In genomic region chr7:58676075-58676474, GRCm38 (mm10) we compare ENCODE assay signal across 27 mouse cellular contexts. TPM values are rescaled to one million over a fixed set of nuclear protein-coding genes. Genes with fewer than 3 reads are reported as not detected.
A peak's percentile ranks its signal among the peaks of the same experiment; 100 is the strongest.
DNase-seq lines count a peak whose midpoint lies in the region; TF ChIP-seq lines count a peak whose summit lies in the region.
"Had no signal": no experiment of that assay in that cellular context is flagged by ENCODE, and none has a peak within 500 bp of the region (broad histone marks: within the 10 kb centered on the region; RNA-seq: fewer than 3 reads in every experiment).

No protein-coding gene starts in this region.

- 88% methylated on average over 3 of the region's 3 CpGs for WGBS in thymus, adult 2 months

- no peak overlapping the region for H3K4me3 ChIP-seq in thymus, adult 2 months (ENCODE audit: control insufficient read depth, insufficient read depth, low read length)
- H3K4me3 ChIP-seq: embryonic facial prominence, embryonic 12.5 days; forebrain, embryonic 12.5 days; heart, adult 2 months; heart, embryonic 10.5 days; heart, embryonic 13.5 days; hindbrain, embryonic 12.5 days; hindbrain, embryonic 15.5 days; intestine, embryonic 15.5 days had no signal

- DNase-seq in thymus, postnatal 4 days, result peak; percentile 2
- no peak for DNase-seq in thymus, adult 2 months
- DNase-seq in Muller cell, postnatal 12 days (ENCODE audit: inconsistent ontology term), result peak; percentile 55
- DNase-seq in fibroblast of lung, adult 2 months (ENCODE audit: low read depth), result peak; percentile 17
- no peak for DNase-seq in adrenal gland, postnatal 25 days
- DNase-seq in frontal cortex, postnatal 10 days (ENCODE audit: low spot score in 2 of 2), result no peak
- no peak for DNase-seq in kidney, adult 18-20 months
- DNase-seq: adrenal gland, adult 8-10 months; adrenal gland, postnatal 36 days; B cell, adult 2 months; cerebellum, adult 18-20 months; cerebellum, adult 9-10 months; cerebellum, postnatal 14 days; gastrocnemius, postnatal 25 days; heart, adult 2 months; heart, postnatal 14 days; kidney, adult 11 months; kidney, adult 9 months had no signal

- H3K36me3 ChIP-seq in thymus, adult 2 months (ENCODE audit: control insufficient read depth, insufficient read depth, low read length), result peaks cover 10% of the 10 kb centered on the region
- H3K36me3 ChIP-seq: embryonic facial prominence, embryonic 12.5 days; G1E; heart, embryonic 13.5 days; hindbrain, embryonic 12.5 days; hindbrain, embryonic 15.5 days; intestine, embryonic 15.5 days had no signal

- TF ChIP-seq CTCF in thymus, adult 2 months (IDR thresholded peaks at IDR 0.05; ENCODE audit: borderline replicate concordance, control insufficient read depth, extremely low read depth, insufficient read depth, low read length, poor library complexity), result no peak

- H3K27me3 ChIP-seq in thymus, adult 2 months (ENCODE audit: control insufficient read depth, insufficient read depth, low read length), result no peaks in the 10 kb centered on the region
- H3K27me3 ChIP-seq: CH12.LX; embryonic facial prominence, embryonic 12.5 days; forebrain, embryonic 12.5 days; heart, embryonic 13.5 days; hindbrain, embryonic 12.5 days; hindbrain, embryonic 15.5 days; intestine, embryonic 15.5 days had no signal

- no peak for TF ChIP-seq POLR2A in thymus, adult 2 months (IDR thresholded peaks at IDR 0.05; ENCODE audit: control insufficient read depth, extremely low read depth, insufficient read depth, low read length, poor library complexity)

- no peak overlapping the region for H3K27ac ChIP-seq in thymus, adult 2 months (ENCODE audit: control insufficient read depth, insufficient read depth, low read length)
- H3K27ac ChIP-seq: embryonic facial prominence, embryonic 12.5 days; forebrain, embryonic 12.5 days; heart, adult 2 months; heart, embryonic 10.5 days; heart, embryonic 13.5 days; hindbrain, embryonic 12.5 days; hindbrain, embryonic 15.5 days; intestine, embryonic 15.5 days had no signal

- H3K4me1 ChIP-seq in thymus, adult 2 months (replicated peaks; ENCODE audit: control insufficient read depth, insufficient read depth, low read length), result peaks cover 11% of the 10 kb centered on the region
- H3K4me1 ChIP-seq: embryonic facial prominence, embryonic 12.5 days; heart, embryonic 10.5 days; hindbrain, embryonic 15.5 days; intestine, embryonic 15.5 days had no signal

RNA-seq across cellular contexts. Expression of gene Atp10a, which starts 20.1 kb away (rescaled TPM):
- polyA plus RNA-seq in thymus, adult 2 months (2012; rRNA removed), result 54.7 and 54.8 TPM in 2 replicates
- total RNA-seq in adrenal gland, postnatal 25 days (2021), result 67.1 and 80.0 TPM in 2 replicates
- total RNA-seq: CH12.LX, G1E had no signal
- polyA plus RNA-seq: G1E had no signal

Comparison
In these comparisons a context has a peak if more than half of its experiments do, and no peak if none do; other contexts are left out.
1. DNase-seq: peak in thymus, postnatal 4 days (single experiment), Muller cell, postnatal 12 days (single experiment) and fibroblast of lung, adult 2 months (single experiment); none in thymus, adult 2 months (single experiment), adrenal gland, postnatal 25 days (single experiment), frontal cortex, postnatal 10 days (0 of 2) and kidney, adult 18-20 months (single experiment).